Mouse (Mus musculus) olfactory bulb, adult 2 months (tissue): ENCODE results near the gene Rab27a.

Experiments
- CTCF ChIP-seq: fragments of 200-500 bp; IDR thresholded peaks from 2 replicates; pipeline ENCODE4 v1.5.1; 2012; ENCODE audit warnings: low read depth, mild to moderate bottlenecking, low read length, moderate library complexity; ENCODE audit not compliant: insufficient read depth
- POLR2A ChIP-seq: fragments of 200-500 bp; IDR thresholded peaks from 2 replicates; pipeline ENCODE4 v1.6.1; 2012; ENCODE audit warnings: mild to moderate bottlenecking, low read depth, low read length, moderate library complexity; ENCODE audit not compliant: insufficient read depth

- TF ChIP-seq CTCF (no peak), POLR2A (no peak)
These were observed 36.3 kb upstream of the Rab27a start for GRCm38 (mm10) chr9:73008384-73008783.
